Mouse (Mus musculus) heart, postnatal 10 days (tissue): ENCODE results near the gene Capn13. TPM values are rescaled to one million over a fixed set of nuclear protein-coding genes. Genes with fewer than 3 reads are reported as not detected.

Source experiments
- DNase-seq, 2 experiments: peaks; one replicate each; pipeline ENCODE4 v3.0.0; 2021
- intact Hi-C: fragments of 180-260 bp; cut with DNase I; formaldehyde crosslinking; loops from one replicate; pipeline ENCODE4 v1.15.1; 2025
- total RNA-seq, 2 experiments: library from RNA; stranded (reverse); gene quantifications; 2 replicates each; pipeline ENCODE4 v1.2.3; 2021

Capn13 gene
- total RNA-seq, 2 experiments from 2014 or later = not detected

DNA sequence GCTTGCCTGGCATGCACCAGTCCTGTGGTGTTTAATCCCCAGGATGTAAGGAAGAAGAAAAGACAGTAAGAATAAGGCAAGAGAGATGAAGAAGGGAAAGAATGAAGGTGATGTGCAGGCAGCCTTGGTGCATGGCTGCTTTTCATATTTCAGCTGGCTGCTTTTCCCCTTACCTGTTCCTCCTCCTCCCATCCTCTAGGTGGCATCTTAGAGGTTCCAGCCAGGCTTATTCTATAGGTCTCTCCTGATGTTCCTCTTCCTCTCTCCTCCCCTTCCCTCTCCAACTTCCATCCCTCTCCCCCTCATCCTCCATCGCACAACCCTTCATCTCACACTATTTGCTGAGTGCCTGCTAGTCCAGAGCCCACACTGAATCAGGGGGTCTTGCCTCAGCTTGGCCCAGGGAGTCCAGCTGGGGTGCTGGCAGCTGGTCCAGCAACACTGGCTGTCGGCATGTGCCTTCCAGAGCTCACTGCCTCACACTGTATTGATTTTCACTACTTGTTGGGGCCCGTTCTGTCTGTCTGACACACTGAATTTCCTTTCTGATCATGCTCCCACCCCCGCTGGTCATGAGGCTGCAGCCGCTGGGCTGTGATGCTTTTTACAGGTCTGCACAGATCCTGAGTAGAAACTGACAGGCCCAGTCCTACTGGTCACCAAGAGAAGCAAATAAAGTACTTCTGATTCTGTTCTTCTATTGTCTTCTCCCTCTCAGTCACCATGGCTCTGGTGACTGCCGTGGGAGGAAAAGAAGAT is 56.9 kb downstream of the Capn13 start:
- no peak for DNase-seq
- intact Hi-C loops = no loop called here

DNA sequence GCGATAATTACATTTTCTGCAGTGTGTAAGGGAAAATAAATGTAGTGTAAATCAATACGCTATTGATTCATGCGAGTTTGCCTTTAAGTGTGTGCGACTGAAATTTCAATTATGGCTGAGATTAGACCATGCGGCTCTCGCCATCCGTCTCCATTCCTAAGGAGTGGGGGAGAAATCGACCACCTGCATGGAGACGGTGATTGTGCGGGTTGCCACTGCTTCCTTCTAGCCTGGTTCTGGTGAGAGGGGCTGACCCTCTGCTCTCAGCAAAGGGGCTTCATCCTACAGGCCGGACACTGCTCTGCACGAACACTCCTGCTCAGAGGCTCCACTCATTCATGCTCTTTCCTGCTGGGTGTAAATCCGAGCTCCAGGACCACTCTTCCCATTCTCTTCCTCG is 58.0 kb downstream of the Capn13 start:
- intact Hi-C loops = no loop called here
- no peak for DNase-seq

DNA sequence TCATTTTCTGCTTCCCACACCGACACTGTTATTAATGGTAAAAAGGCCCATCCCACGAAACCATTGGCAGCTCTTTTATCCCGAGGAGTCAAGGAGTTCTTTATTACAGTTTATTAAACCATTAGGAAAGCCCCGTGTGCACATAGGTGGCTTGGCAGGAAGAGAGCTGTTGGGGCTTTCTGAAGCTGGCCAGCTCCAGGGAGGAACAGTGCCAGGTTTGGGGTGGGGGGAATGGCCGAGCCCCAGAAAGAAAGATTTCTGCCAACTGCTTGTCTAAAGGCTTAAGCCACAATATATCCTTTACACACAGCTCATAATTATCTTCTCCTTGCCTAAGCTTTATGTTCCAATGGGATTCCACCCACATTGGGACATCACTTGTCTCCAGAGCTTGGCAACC is 71.6 kb downstream of the Capn13 start:
- DNase-seq = no peak
- intact Hi-C loops = no loop called here

DNA sequence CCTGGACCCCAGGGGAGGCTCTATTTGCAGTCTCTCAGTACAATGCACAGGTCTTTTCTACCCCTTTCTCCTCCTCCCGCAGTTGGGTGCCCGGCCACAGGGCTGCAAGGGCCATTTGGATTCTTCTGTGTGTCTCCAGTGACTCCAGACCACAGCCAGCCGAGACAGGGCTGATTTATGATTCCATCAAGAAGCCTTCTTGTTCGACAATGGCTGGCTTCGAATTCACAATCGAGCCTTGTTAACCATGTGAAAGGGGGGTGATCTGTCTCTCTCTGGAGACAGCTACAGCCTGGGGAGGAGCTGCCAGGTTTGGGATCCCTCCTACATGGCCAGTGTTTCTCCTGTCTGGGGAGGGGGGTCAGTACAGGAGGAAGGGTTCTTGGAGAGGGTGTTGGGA is 75.4 kb downstream of the Capn13 start:
- intact Hi-C loops = no loop called here
- DNase-seq = no peak

DNA sequence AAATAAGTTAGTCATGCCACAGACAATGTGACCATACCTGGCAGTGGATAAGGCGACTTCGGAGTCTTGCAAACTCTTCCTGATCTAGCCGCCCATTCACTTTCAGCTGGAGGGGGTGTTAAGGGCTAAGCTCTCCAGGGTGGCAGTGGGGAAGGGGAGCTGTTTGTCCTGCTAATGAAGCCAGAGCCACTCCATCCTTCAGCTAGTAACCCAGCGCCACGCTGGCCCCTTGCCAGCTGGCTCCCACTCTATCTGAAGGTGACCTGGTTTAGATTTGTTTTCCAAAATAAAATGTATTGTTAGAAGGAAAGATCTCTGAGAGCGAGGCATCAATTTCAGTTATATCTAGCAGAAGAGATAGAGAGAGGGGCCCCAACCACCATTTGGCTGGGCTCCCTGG is 75.9 kb downstream of the Capn13 start:
- DNase-seq = peak; percentile 17 to 33
- intact Hi-C loops = no loop called here

DNA sequence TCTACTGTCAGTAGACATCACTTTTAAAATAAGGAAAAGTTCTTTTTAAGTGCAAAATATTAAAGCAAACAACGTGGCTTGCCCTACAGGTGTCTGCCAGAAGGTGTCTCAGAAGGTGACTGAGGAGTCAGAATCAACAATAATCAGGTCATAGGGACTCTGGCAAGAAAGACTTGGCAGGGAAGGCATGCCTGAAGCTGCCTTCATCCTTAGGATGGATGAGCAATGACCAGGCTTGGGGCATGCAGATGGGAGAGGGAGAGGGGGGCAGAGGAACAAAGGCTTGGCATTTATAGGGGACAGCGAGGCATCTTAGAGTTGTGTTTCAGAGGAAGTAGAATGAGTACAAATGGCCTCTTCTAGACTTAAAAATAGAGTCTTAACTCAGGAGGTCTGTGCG is 76.7 kb downstream of the Capn13 start:
- intact Hi-C loops = no loop called here
- DNase-seq = no peak

DNA sequence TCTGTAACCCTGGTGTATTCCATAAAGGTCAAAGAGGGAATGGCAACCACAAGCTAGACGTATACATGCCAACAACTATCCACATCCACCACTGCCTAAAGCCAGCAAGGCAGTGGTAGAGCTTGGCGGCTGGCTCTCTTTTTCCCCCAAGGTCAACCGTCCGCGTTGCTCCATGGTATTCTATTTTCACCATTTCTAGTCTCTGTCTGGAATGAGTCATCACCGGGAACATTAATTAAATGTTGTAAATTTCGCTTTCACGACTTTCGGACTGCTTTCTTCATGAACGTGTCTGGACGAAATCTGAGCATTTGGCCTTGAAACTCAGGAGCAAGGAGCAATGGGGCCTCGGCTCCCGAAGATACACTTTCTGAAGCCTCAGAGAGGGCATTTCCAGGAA is 85.9 kb downstream of the Capn13 start:
- intact Hi-C loops = no loop called here
- no peak for DNase-seq

DNA sequence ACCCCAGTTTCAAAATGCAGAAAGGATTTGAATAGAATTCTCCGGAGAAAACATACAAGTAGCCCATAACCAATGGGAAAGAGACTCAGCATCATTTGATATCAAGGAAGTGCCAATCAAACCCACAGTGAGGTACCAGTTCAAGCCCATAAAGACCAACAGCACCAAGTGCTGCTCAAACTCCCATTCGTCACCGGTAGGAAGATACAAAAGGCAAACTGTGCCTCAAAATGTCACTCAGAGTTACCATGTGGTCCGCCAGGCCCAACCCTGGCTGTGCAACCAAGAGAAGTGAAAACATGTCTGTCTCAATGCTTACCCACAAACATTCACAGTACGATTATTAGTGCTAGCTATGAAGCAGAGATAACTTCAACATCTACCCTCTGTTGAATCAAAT is 89.2 kb downstream of the Capn13 start:
- intact Hi-C loops = no loop called here
- DNase-seq = no peak

DNA sequence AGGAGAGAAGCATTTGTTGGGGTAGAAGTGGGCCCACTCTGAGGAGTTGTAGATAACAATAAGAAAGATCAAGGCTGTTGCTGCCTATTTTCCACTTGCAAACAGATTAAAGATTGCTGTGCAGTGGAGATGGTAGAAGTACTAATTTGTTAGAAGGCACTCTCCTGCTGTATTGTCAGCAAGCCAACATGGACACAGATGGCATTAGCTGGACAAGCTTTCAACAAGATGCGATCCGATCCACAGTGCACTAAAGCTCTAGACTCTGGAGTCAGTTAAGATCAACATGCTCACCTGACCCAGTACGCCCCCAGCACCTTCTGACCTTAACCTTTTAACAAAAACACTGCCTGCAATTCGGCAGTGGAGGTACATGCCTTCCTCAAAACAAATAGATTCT is 92.0 kb downstream of the Capn13 start:
- intact Hi-C loops = no loop called here
- no peak for DNase-seq

DNA sequence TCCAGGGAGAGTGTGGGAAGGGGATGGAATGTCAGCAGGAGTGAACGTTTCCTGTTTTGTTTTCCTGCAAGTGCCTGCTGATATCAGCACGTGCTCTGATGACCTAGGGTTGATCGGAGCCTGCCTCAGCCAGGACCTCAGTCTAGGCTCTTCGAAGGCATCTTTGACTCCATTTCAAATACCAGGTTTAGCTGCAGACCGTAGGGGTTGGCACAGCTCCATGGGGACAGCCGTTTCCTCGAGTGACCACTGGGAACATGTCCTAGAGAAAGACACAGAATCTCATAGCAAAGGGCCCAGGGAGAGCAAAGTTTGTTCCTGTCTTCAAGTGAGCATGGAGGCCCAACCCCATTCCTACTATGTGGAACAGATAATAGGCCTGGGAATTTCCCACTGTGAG is 94.0 kb downstream of the Capn13 start:
- DNase-seq = no peak
- intact Hi-C loops = no loop called here

DNA sequence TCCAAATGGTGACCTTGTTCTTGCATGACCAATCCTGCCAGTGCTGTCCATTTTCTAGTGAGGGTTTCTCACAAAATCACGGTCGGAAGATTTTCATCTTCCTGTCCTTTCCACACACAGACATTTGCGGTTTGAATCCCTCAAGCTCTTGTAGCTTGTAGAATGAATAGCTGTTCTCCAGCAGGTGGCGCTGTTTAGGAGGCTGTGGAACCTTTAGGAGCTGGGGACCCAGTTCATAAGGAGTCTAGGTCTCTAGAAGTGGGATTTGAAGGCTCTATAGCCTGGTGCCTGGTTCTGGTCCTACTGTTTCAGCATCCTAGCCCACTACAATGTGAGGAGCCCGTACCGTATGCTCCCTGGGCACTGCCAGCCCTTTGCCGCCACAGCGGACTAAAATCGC is 95.0 kb downstream of the Capn13 start:
- intact Hi-C loops = no loop called here
- DNase-seq = peak; percentile 45 to 70

DNA sequence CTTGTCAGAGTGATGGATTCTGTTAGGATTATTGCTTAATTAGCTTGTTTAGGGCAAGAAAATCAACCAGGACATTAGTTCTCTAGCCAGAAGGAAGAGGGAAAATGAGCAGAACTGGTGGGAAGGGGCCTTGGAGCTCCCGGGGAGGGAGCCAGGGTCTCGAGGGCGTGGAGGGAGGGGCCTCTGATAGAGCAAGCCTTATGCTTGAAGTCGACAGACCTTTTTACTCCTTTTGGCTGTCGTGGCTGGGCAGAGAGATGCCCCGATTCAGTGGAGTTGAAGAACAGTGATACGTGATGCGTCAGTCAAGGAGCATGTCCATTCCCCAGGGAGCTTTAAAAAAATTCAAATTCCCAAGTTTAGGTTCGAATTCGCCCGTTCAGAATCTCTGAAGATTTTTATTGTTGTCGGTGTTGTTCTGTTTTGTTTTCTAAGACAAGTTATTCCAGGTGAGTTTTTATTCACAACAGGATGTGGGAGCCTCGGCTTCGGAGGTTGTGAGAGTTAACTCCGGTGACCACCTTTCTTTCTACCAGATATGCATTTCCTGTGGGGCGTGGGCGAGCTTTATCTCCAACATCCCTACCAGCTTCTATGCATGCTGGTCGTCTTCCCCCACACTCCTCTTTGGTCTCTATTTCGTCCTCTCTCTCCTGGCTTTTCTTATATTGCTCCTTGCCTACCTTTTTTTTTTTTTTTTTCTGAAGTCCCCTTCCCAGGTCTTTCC is 96.4 kb downstream of the Capn13 start:
- intact Hi-C loops = no loop called here
- no peak for DNase-seq

DNA sequence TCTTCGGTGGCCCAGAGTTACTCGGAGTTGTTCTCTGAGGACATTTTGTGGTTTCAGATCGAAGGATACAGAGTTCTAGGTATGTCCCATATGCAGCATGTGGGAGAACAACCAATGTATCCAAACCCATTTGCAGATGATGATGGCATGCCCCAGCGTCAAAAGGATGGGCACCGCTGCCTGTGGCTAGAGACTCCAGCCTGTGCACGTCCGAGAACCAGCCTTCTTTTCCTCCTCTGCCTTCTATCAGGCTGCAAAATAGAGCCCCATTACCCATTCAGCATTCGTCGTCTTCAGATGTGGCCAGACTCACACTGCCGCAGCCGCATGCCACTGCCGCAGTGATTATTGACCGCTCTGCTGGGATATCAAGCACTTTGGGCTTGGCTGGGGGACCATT is 97.0 kb downstream of the Capn13 start:
- intact Hi-C loops = loop anchor here (1.0 kb wide), 1 partner anchor 441 kb away; no protein-coding TSS in a partner anchor
- no peak for DNase-seq

DNA sequence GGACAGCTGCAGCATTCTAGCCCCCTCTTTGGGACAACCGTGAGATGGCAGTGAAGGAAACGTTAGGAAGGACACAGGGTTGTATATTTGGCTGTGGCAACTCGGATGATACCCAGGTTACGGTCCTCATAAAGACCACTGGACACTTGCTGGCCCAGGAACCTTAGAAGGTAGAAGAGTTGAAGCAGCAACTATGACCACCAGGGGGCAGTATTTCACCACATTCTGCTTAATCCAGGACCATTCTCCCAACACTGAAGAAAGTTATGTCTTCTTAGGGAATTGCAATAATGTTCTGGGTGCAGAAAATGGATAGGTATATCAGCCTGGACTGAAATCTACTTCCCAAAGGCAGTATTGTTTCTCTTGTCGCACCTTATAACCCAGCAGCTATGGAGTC is 97.4 kb downstream of the Capn13 start:
- intact Hi-C loops = loop anchor here (1.0 kb wide), 1 partner anchor 441 kb away; no protein-coding TSS in a partner anchor
- DNase-seq = peak; percentile 62 to 86

DNA sequence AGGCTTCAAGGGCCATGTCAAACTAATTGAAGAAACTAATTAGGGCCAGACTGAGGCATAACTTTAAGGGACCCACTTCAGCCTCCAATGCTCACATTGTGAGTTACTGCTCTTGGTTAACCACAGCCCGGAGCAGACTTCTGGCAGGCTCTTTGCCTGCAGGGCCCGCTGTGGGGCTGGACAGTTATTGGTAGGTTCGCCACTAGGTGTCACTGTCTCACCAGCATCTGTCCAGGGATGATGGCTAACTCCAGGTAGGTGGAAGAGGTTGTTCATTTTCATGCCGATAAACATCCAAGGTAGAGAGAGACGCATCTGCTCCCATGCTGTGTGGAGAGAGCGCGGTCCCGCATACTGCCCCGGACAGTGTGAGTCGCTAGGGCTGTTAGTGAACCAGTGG is 98.6 kb downstream of the Capn13 start:
- intact Hi-C loops = no loop called here
- peak; percentile 84 to 88 for DNase-seq

DNA sequence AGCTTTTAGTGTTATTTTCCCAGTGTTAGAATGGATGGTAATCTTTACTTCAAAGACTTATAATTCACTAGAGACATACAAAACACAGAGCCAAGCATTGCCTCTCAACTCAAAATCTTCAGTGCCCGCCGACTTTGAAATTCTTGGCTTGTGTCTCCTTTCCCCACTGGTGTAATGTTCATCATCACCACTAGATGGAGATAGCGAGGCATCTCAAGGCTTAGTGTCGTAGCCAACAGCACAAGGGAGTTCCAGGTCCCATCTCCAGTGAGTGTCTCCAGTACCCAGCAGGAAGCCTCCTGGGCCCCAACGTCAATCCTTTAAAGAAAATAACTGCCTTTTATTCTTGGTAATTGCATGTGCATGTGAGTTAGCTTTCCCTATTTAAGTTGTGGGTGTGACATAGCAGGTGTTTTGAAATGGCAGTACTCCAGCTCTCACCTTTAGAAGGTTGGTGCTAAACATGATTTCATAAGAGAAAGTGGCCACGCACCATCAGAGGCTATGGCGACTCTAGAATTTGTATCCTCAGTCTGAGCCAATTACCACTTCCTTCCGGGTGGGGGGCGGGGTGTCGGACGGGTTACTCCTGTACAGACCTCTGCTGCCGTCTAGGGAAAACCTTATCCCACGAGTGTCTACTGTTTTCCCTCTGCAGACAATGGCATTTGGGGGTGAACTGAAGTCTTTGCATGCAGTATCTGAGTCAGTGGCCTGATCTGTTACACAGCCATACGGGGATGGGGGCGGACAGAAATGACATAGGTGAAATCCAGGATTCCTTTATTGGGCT is 99.2 kb downstream of the Capn13 start:
- intact Hi-C loops = loop anchor here (1.0 to 2.0 kb wide), 3 partner anchors 409 to 581 kb away; partner anchors contain the start of gene Galnt14
- DNase-seq = peak; percentile 83 to 87

DNA sequence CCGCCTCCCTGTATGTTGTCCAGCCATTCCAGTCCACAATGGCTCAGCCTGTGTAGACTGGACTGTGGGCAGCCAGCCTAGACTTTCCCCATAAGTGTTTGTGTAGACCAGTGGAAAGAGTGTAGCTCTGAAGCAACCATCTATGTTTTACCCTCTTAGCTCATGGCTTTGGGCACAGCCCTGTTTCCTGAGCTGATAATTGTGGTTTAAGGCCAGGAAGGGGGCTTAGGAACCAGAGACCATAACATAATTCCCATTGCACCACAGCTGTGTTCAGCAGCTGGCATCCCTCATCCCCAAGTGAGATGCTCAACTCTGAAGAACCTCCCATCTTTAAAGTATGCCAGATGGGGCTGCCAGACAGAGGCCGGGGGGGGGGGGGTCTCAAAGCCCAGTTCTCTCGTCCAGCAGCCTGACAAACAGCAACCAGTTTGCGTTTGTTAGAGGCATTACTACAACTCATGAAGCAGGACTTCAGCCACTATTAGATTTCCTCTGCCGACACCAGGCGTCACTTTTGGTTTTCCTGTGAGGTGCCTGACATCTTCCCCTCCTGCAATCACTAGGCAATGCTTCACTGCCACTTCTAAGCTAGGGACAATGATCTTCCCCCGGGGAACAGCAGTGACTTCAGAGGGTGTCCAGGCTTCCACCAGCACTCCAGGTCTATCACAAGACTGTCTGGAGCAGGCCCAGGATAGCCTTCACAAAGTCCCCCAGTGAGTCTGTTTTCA is 100.4 kb downstream of the Capn13 start:
- intact Hi-C loops = loop anchor here (2.0 kb wide), 1 partner anchor 502 kb away; no protein-coding TSS in a partner anchor

DNA sequence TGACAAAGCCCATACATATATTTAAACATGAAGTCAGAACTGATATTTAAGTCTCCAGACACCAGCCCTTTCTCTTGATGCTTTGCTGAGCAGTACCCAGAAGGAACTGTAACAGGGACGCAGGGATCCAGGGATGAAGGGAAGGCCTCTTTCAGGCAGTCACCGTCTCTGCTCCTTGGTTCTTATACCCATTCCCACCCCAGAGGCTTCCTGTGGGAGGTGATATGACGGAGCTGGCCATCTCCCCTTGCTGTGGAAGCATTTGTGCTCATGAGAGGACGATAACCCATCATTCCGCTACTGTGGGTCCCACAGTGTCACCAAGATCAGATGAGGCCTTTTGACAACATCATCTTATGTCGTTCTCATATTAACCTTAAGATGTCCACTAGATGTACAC is 101.7 kb downstream of the Capn13 start:
- no peak for DNase-seq
- intact Hi-C loops = loop anchor here (5.0 to 10.0 kb wide), 2 partner anchors 202 to 294 kb away; no protein-coding TSS in a partner anchor

More for the DNA sequence above, 100.4 kb downstream of the Capn13 start:
- DNase-seq = peak in 1 of 2 experiments; percentile 19

DNA sequence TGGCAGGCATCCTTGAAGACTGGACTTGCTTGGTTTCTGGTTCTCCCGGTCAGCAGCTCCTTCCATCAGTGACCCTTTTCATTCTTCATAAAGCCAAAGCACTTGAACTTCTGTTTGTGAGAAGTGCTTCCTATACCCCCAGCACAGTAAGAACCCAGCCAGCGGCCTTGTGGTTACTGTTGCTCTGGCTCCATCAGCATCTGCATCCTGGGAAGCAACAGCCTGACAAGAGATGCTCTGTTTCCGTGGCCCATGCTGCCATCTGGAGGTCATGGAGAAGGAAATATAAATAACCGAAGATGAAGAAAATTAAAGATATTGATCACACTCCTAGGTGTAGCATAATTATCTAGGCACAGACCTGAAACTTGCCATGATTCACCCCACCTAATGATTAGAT is 103.8 kb downstream of the Capn13 start:
- intact Hi-C loops = loop anchor here (1.0 to 10.0 kb wide), 5 partner anchors 92 to 439 kb away; no protein-coding TSS in a partner anchor
- DNase-seq = peak; percentile 72 to 80

DNA sequence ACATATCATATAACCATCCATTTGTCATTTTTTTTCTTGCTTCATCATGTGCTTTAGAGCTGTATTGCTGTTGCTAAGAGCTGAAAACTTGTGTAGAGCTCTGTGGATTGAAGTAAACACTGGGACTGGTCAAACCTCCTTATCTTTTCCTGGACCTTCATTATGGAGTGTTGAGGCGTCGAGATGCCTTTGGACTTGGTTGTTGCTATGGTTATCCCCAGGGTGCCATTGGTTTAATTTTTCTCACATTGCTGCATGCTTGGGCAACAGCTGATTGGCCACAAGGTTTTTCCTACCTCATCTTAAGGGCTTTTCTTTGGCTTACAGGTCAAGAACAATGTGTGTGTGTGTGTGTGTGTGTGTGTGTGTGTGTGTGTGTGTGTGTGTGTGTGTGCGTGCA is 107.4 kb downstream of the Capn13 start:
- no peak for DNase-seq
- intact Hi-C loops = loop anchor here (10.0 kb wide), 1 partner anchor 288 kb away; no protein-coding TSS in a partner anchor
